Mouse (Mus musculus) heart, embryonic 10.5 days (tissue): ENCODE measurements around the gene Usp16. TPM values are rescaled to one million over a fixed set of nuclear protein-coding genes. Genes with fewer than 3 reads are reported as not detected.
A peak's percentile ranks its signal among the peaks of the same experiment; 100 is the strongest.

Source experiments
- DNase-seq: peaks from one replicate; pipeline ENCODE4 v3.0.0-alpha.2; 2017; ENCODE audit warnings: low spot score
- H3K27ac ChIP-seq: fragments of 300-500 bp; sonication (generic); 2 replicates; pipeline ENCODE4 v1.5.1; 2016; ENCODE audit warnings: mild to moderate bottlenecking
- H3K27me3 ChIP-seq: fragments of 300-500 bp; sonication (generic); 2 replicates; pipeline ENCODE4 v1.6.1; 2016; ENCODE audit warnings: mild to moderate bottlenecking; ENCODE audit not compliant: poor library complexity, insufficient read depth, severe bottlenecking
- H3K36me3 ChIP-seq: fragments of 300-500 bp; sonication (generic); 2 replicates; pipeline ENCODE4 v1.6.1; 2016; ENCODE audit warnings: mild to moderate bottlenecking, moderate library complexity
- H3K4me1 ChIP-seq: fragments of 300-500 bp; sonication (generic); 2 replicates; pipeline ENCODE4 v1.6.1; 2016; ENCODE audit warnings: mild to moderate bottlenecking
- H3K4me3 ChIP-seq: fragments of 300-500 bp; sonication (generic); 2 replicates; pipeline ENCODE4 v1.5.1; 2016; ENCODE audit warnings: mild to moderate bottlenecking, moderate library complexity
- H3K9me3 ChIP-seq: fragments of 300-500 bp; sonication (generic); 2 replicates; pipeline ENCODE4 v1.6.1; 2016; ENCODE audit warnings: mild to moderate bottlenecking, moderate library complexity
- WGBS: fragments of 180-500 bp; shearing (Covaris S2); methylation state at CpG from one replicate; pipeline ENCODE4 v1.1.7; 2016; 5-methylcytosine and 5-hydroxymethylcytosine counted together
- polyA plus RNA-seq: library from polyadenylated mRNA; unstranded; fragments of >200 nt; fragmentation: Nextera tagmentation; extraction: Ambion mirVana; gene quantifications from 2 replicates; pipeline ENCODE4 v1.2.1, GENCODE M21; 2016

The Usp16 gene
- polyA plus RNA-seq, 1 experiment from 2014 or later = 38.6 TPM

- peaks cover 41% of the 10 kb centered on the region for H3K36me3 ChIP-seq
- peak overlapping the region; percentile 98 for H3K27ac ChIP-seq
- H3K27me3 ChIP-seq = no peaks in the 10 kb centered on the region
- H3K4me3 ChIP-seq = peak overlapping the region; percentile 94
- H3K9me3 ChIP-seq = no peaks in the 10 kb centered on the region
- WGBS = under 1% methylated on average over 39 of the region's 39 CpGs
- H3K4me1 ChIP-seq = peaks cover 14% of the 10 kb centered on the region
- no peak for DNase-seq
Measured at GRCm38 (mm10) chr16:87494955-87495655, 40.6 kb downstream of the Usp16 start.

DNA sequence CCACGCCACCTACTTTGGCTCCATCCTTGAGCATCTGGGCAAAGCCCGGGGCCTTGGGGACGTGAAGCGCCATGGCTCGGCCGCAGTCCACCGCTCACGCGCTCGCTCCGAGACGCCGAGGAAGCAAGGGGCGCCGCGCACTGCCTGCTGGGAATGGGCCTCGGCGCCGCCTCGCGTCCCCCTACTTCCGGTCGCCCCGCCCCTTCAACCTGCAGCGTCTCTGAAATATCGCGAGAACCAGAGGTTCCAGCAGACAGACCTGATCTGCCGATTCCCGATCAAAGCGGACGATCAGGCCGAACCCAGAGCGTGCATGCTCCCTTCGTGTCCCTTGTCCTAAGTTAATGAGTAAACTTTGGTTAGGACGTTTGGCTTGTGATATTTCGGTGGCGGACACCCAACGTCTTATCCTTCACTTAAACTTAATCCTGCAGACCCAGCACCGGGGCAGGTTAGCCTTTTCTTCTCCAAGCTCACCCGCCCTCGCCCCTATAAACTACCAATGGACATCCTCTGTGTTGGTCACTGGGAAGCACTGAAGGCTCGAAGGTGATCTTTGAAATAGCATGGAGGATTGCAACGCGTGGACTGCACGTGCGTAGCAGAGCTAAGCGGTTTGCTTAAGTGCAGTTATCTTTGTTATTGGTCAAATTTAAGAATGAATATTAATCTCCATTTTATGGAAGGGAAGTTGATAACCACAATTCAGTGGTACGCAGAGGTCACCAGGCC is 41.4 kb downstream of the Usp16 start, which contains the start of gene Cct8:
TSS of gene Cct8 (minus strand) at position 158 of the 732 bp plus-strand sequence.
- WGBS = under 1% methylated on average over 48 of the region's 48 CpGs
- peak; percentile 98 for DNase-seq
- Histone ChIP-seq H3K4me1 (peaks cover 17% of the 10 kb centered on the region), H3K27ac (peak within 1 kb of the TSS; percentile 98), H3K4me3 (peak within 1 kb of the TSS; percentile 94), H3K36me3 (peaks cover 33% of the 10 kb centered on the region), H3K27me3 (no peaks in the 10 kb centered on the region), H3K9me3 (no peaks in the 10 kb centered on the region)

GRCm38 (mm10) chr16:87496728-87497127 is 42.2 kb downstream of the Usp16 start:
- Histone ChIP-seq H3K9me3 (no peaks in the 10 kb centered on the region), H3K4me3 (peak overlapping the region; percentile 94), H3K4me1 (peaks cover 25% of the 10 kb centered on the region), H3K36me3 (peaks cover 25% of the 10 kb centered on the region), H3K27me3 (no peaks in the 10 kb centered on the region), H3K27ac (peak overlapping the region; percentile 98; the same call in 1 of the 2 replicates)
- DNase-seq = no peak
- WGBS = 92% methylated on average over 2 of the region's 2 CpGs

- Histone ChIP-seq H3K36me3 (peaks cover 20% of the 10 kb centered on the region), H3K4me1 (peaks cover 26% of the 10 kb centered on the region), H3K4me3 (no peak overlapping the region), H3K27ac (no peak overlapping the region), H3K27me3 (no peaks in the 10 kb centered on the region), H3K9me3 (no peaks in the 10 kb centered on the region)
- WGBS = 88% methylated on average over 6 of the region's 6 CpGs
- DNase-seq = no peak
Measured at GRCm38 (mm10) chr16:87497171-87497570, 42.7 kb downstream of the Usp16 start.

DNA sequence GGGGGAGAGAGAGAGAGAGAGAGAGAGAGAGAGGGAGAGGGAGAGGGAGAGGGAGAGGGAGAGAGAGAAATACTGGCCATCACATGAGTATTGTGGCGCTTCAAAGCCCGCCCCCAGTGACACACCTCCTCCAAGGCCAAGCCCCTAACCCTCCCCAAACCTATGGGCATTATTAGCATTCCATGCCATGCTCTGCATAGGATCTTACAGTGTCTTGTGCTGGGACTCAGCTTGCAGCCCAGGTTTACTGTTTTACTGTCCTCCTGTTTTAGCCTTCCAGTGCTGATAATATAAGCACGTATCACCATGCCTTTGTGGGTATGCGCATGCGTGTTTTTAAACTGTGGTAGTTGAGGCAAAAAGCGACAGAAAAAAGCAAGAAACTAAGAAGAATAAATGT is 45.1 kb downstream of the Usp16 start:
- Histone ChIP-seq H3K36me3 (no peaks in the 10 kb centered on the region), H3K27ac (peak overlapping the region; percentile 47; the same call in 1 of the 2 replicates), H3K27me3 (no peaks in the 10 kb centered on the region), H3K4me1 (peaks cover 20% of the 10 kb centered on the region), H3K4me3 (no peak overlapping the region), H3K9me3 (no peaks in the 10 kb centered on the region)
- no peak for DNase-seq
- 52% methylated on average over 6 of the region's 6 CpGs for WGBS

- Histone ChIP-seq H3K9me3 (no peaks in the 10 kb centered on the region), H3K4me1 (peaks cover 18% of the 10 kb centered on the region), H3K36me3 (no peaks in the 10 kb centered on the region), H3K27me3 (no peaks in the 10 kb centered on the region), H3K4me3 (no peak overlapping the region; the same call in 1 of the 2 replicates), H3K27ac (peak overlapping the region; percentile 65; the same call in 1 of the 2 replicates)
- peak; percentile 86 for DNase-seq
- 21% methylated on average over 13 of the region's 13 CpGs for WGBS
Measured at GRCm38 (mm10) chr16:87501304-87502078, 47.0 kb downstream of the Usp16 start.

DNA sequence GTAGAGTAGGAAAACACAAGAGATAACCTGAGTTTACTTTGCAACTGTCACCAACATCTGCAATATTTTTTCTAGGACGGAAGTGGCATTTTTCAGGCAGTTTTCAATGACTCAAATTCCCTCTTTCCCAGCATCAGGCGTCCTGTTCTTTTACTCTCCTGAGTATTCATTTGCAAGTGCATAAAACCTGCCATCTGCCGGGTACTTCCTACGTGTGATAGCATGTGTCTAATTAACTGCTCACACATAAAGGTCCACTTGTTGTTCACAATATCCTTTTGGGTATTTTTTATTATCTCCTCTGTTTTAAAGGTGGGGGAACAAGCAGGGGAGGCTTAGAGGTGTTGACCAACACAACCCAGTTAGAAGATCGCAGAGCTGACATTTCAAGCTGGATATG is 57.2 kb downstream of the Usp16 start:
- no peak overlapping the region for H3K27ac ChIP-seq
- no peaks in the 10 kb centered on the region for H3K36me3 ChIP-seq
- no peak for DNase-seq
- 79% methylated on average over 5 of the region's 5 CpGs for WGBS
- H3K27me3 ChIP-seq = no peaks in the 10 kb centered on the region
- 0 out of 2 replicates have a peak, but pooled peaks cover 2% of the 10 kb centered on the region for H3K4me1 ChIP-seq
- H3K4me3 ChIP-seq = no peak overlapping the region
- H3K9me3 ChIP-seq = no peaks in the 10 kb centered on the region

DNA sequence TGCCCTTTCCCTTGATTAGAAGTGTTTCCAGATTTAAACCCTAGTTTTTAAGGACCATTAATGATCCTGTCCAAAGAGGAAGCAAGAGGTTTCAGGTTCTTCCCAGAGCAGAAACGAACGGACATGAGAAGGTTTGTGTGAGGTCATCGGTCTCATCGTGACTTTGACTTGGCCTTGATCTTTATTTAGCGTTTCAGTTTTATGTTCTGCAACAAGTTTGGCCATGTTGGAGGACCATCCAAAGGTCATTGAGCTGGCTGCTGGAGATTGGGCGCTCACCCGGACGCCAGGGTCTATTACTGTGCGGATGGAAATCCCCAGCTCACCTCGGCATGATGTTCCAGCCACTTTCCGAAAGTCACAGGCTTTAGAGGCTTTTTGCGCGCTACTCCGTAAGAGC is 57.8 kb downstream of the Usp16 start:
- Histone ChIP-seq H3K4me1 (0 out of 2 replicates have a peak, but pooled peaks cover 4% of the 10 kb centered on the region), H3K4me3 (no peak overlapping the region), H3K36me3 (no peaks in the 10 kb centered on the region), H3K9me3 (no peaks in the 10 kb centered on the region), H3K27me3 (no peaks in the 10 kb centered on the region), H3K27ac (no peak overlapping the region)
- 94% methylated on average over 14 of the region's 14 CpGs for WGBS
- DNase-seq = no peak

DNA sequence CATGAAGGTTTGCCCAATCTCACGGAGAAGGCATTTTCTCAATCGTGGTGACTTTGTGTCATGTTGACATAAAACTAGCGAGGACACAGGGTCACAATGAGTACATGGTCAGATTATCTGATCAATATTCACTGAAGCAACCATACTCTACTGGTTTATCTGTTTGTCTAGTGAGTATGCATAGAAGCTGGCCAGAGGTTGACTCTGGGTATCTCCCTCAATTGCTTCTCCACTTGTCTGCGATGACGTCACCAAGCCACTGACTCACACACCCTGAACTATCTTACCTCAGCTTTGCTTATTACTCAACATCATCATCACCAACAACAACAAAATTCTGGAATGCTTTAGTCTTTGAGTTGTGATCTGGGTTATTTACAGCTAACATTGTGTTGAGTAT is 69.7 kb downstream of the Usp16 start:
- WGBS = 84% methylated on average over 5 of the region's 5 CpGs
- no peak for DNase-seq
- Histone ChIP-seq H3K4me1 (no peaks in the 10 kb centered on the region; the same call in 1 of the 2 replicates), H3K9me3 (no peaks in the 10 kb centered on the region), H3K4me3 (no peak overlapping the region), H3K27ac (no peak overlapping the region), H3K27me3 (0 out of 2 replicates have a peak, but pooled peaks cover 4% of the 10 kb centered on the region), H3K36me3 (no peaks in the 10 kb centered on the region)

DNA sequence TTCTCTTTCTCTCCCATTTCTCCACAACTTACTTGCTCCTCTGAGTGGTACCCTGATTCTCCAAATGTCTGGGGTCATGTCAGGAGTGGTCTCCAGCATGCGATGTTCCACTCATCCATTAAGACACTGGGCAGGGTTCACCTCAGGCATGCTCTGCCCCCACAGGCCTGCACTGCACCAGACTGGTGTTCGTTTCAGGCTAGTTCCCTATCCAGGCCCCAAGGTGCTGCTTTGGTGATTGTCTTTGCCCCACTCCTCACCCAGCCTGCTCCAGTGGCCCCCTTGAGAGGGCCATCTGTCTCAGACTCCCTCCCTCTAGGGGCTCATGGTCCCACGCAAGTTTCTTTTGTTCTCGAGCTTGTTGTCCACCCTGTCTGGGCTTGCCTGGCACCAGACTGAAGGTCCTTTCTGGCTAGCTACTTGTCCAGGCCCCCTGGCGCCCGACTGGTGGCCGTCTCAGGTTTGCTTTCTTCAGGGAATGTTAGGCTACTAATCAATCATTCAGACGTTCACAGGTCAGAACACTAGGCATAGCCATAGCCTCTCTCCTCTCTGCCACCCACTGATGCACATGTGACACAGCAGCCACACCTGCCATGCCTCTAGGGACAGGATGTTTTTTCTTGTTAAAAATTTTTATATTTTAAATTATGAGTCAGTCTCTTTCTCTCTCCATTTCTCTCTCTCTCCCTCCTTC is 73.2 kb downstream of the Usp16 start:
- Histone ChIP-seq H3K27ac (no peak overlapping the region), H3K27me3 (0 out of 2 replicates have a peak, but pooled peaks cover 4% of the 10 kb centered on the region), H3K4me3 (no peak overlapping the region), H3K9me3 (no peaks in the 10 kb centered on the region), H3K36me3 (no peaks in the 10 kb centered on the region), H3K4me1 (no peaks in the 10 kb centered on the region; the same call in 1 of the 2 replicates)
- DNase-seq = no peak
- 64% methylated on average over 8 of the region's 8 CpGs for WGBS

- DNase-seq = no peak
Measured at GRCm38 (mm10) chr16:87528755-87529154, 74.3 kb downstream of the Usp16 start.

More at GRCm38 (mm10) chr16:87528755-87529154, 74.3 kb downstream of the Usp16 start:
- Histone ChIP-seq H3K27me3 (0 out of 2 replicates have a peak, but pooled peaks cover 4% of the 10 kb centered on the region), H3K27ac (no peak overlapping the region), H3K4me3 (no peak overlapping the region), H3K9me3 (no peaks in the 10 kb centered on the region), H3K4me1 (no peaks in the 10 kb centered on the region; the same call in 1 of the 2 replicates), H3K36me3 (no peaks in the 10 kb centered on the region)
- WGBS = 69% methylated on average over 10 of the region's 10 CpGs
